ENCODE assay signal across 17 mouse cellular contexts in genomic region chr2:92447121-92447740, GRCm38 (mm10). TPM values are rescaled to one million over a fixed set of nuclear protein-coding genes. Genes with fewer than 3 reads are reported as not detected.
A peak's percentile ranks its signal among the peaks of the same experiment; 100 is the strongest.
DNase-seq lines count a peak whose midpoint lies in the region; TF ChIP-seq lines count a peak whose summit lies in the region.
"Had no signal": no experiment of that assay in that cellular context is flagged by ENCODE, and none has a peak within 500 bp of the region (broad histone marks: within the 10 kb centered on the region; RNA-seq: fewer than 3 reads in every experiment).

No protein-coding gene starts in this region.

- no peak overlapping the region for H3K4me3 ChIP-seq in layer of hippocampus, adult 2 months
- no peak overlapping the region for H3K4me3 ChIP-seq in cortical plate, adult 2 months (ENCODE audit: insufficient read depth, low read length)
- H3K4me3 ChIP-seq: embryonic facial prominence, embryonic 15.5 days; forebrain, embryonic 10.5 days; hindbrain, embryonic 15.5 days; liver, embryonic 15.5 days; stomach, embryonic 15.5 days had no signal

- H3K4me1 ChIP-seq in cortical plate, adult 2 months (ENCODE audit: control insufficient read depth, insufficient read depth, low read length): peaks cover 6% of the 10 kb centered on the region

- TF ChIP-seq CTCF in layer of hippocampus, adult 2 months (conservative IDR thresholded peaks at IDR 0.05): peak; percentile 63
- peak; percentile 20; the same call in 1 of the 2 replicates for TF ChIP-seq CTCF in cortical plate, adult 2 months (IDR thresholded peaks at IDR 0.05; ENCODE audit: extremely low read depth, insufficient read depth, low read length)

- 0 out of 2 replicates have a peak overlapping the region, but pooled peaks have one; percentile 18 for H3K27ac ChIP-seq in layer of hippocampus, adult 2 months
- H3K27ac ChIP-seq in cortical plate, adult 2 months (ENCODE audit: insufficient read depth, low read length): no peak overlapping the region
- H3K27ac ChIP-seq: embryonic facial prominence, embryonic 15.5 days; forebrain, embryonic 10.5 days; hindbrain, embryonic 15.5 days; liver, embryonic 15.5 days; stomach, embryonic 15.5 days had no signal

- no peak for TF ChIP-seq POLR2A in cortical plate, adult 2 months (IDR thresholded peaks at IDR 0.05; ENCODE audit: extremely low read depth, insufficient read depth, low read length)

- DNase-seq in cerebellum, adult 9-10 months: peak; percentile 16
- no peak for DNase-seq in cerebellum, postnatal 4 days (ENCODE audit: low spot score in 2 of 2)
- no peak for DNase-seq in layer of hippocampus, adult 2 months (ENCODE audit: low spot score in 2 of 2)
- no peak for DNase-seq in layer of hippocampus, postnatal 14 days (ENCODE audit: low spot score in 2 of 2)
- DNase-seq in lung, postnatal 36 days: peak; percentile 26
- DNase-seq in lung, postnatal 4 days: no peak
- no peak for DNase-seq in frontal cortex, postnatal 10 days (ENCODE audit: low spot score in 2 of 2)
- DNase-seq: embryo, embryonic 11 days; gastrocnemius, postnatal 36 days; heart, postnatal 14 days; layer of hippocampus, postnatal 36 days had no signal

RNA-seq across cellular contexts. Expression of gene Slc35c1, which starts 13.1 kb away (rescaled TPM):
- 10 to 100 TPM; 14.0 to 15.7 TPM for total RNA-seq in layer of hippocampus, adult 2 months (2021)
- total RNA-seq in layer of hippocampus, postnatal 14 days (2021): 10 to 100 TPM; 16.7 to 18.8 TPM
- 14.0 and 14.2 TPM in 2 replicates for polyA plus RNA-seq in cortical plate, adult 2 months (2012; rRNA removed)

RNA-seq across cellular contexts. Expression of gene Cry2, which starts 13.4 kb away (rescaled TPM):
- total RNA-seq in layer of hippocampus, adult 2 months (2021): 100 to 1,000 TPM; 105 to 108 TPM
- total RNA-seq in layer of hippocampus, postnatal 14 days (2021): 100 to 1,000 TPM in 1 of 2 experiments, 10 to 100 TPM in 1; 89.0 to 110 TPM
- 99.9 and 108 TPM in 2 replicates for polyA plus RNA-seq in cortical plate, adult 2 months (2012; rRNA removed)

RNA-seq across cellular contexts. Expression of gene Mapk8ip1, which starts 46.2 kb away (rescaled TPM):
- 100 to 1,000 TPM; 338 to 354 TPM for total RNA-seq in layer of hippocampus, adult 2 months (2021)
- total RNA-seq in layer of hippocampus, postnatal 14 days (2021): 100 to 1,000 TPM; 386 to 394 TPM
- 320 and 321 TPM in 2 replicates for polyA plus RNA-seq in cortical plate, adult 2 months (2012; rRNA removed)

Comparison
In these comparisons a context has a peak if more than half of its experiments do, and no peak if none do; other contexts are left out.
1. DNase-seq: peak in cerebellum, adult 9-10 months (single experiment) and lung, postnatal 36 days (single experiment); none in cerebellum, postnatal 4 days (0 of 2), layer of hippocampus, adult 2 months (0 of 2), layer of hippocampus, postnatal 14 days (0 of 2), lung, postnatal 4 days (0 of 2) and frontal cortex, postnatal 10 days (0 of 2).